Mouse (Mus musculus) retina, postnatal 7 days (tissue): ENCODE data around the gene Zbtb43.
A peak's percentile ranks its signal among the peaks of the same experiment; 100 is the strongest.

Experiments
- DNase-seq: peaks from one replicate; pipeline ENCODE4 v3.0.0-alpha.2; 2012; ENCODE audit warnings: low read depth, low spot score

Zbtb43 gene

GRCm38 (mm10) chr2:33468466-33469097 is at the start of gene Zbtb43:
Zbtb43 (minus strand) TSS chr2:33468559.
- peak; percentile 95 for DNase-seq

DNA sequence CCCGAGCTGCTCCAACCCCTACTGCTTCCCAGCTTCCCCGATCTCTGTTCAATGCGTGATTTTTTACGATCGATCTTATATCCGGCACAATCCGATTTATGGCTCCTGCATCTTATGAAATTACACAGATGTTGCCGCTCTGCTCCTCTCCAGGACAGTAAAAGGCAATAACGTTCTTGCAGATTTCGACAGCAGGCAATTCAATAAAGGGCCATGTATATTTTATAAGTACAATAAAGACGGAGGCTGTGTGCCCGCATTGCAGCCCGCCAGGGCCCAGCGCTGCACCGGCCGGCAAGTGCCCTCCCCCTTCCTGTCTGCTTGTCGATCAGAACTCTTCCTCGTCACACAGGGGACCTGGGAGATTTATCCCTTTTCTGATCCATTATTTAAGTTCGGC is 47.5 kb upstream of the Zbtb43 start:
- no peak for DNase-seq

- DNase-seq, result no peak
Observed at GRCm38 (mm10) chr2:33515431-33515830, 47.1 kb upstream of the Zbtb43 start.

DNA sequence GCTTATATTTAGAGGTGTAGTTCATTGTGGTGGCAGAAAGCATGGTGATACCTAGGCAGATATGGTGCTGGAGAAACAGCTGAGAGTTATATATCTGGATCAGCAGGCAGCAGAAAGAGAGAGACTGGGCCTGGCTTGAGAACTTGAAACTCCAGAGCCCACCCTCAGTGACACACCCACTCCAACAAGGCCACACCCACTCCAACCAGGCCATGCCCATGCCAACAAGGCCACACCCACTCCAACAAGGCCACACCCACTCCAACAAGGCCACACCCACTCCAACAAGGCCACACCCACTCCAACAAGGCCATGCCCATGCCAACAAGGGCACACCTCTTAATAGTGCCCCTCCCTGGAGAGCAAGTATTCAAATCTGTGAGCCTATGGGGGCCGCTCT is 42.4 kb upstream of the Zbtb43 start:
- no peak for DNase-seq

DNA sequence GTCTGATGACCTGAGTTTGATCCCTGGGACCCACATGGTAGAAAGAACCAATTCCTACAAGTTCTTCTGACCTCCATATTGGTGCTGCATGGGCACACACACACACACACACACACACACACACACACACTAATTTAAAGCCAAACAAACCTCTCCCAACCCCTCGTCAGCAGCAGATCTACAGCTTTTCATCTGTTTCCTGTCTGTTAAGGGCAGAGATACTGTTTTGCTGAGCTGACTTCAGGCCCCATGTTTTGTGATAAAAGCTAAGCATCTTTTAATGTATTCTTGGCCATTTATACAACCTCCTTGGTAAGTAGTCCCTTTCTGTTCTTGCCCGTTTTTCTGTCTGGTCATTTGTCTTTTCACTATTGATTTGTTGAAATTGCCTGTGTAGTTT is 34.2 kb upstream of the Zbtb43 start:
- DNase-seq, result no peak

DNA sequence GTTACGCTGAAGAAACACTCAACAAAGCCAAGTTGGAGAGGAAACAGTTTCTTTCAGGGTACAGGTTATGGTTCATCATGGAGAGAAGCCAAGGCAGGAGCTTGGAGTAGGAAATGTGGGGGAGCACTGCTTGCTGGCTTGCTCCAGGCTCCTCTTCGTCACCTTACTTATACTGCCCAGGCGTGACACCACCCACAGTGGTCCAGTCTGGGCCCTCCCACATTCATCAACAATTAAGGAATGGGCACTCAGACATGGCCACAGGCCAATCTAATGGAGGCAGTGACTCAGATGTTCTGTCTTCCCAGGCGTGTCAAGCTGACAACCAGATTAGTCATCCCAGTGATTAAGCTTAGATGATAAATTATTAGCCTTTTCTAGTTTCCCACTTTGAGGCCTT is 29.9 kb upstream of the Zbtb43 start:
- DNase-seq, result no peak

- no peak for DNase-seq
Observed at GRCm38 (mm10) chr2:33495654-33496053, 27.3 kb upstream of the Zbtb43 start.

DNA sequence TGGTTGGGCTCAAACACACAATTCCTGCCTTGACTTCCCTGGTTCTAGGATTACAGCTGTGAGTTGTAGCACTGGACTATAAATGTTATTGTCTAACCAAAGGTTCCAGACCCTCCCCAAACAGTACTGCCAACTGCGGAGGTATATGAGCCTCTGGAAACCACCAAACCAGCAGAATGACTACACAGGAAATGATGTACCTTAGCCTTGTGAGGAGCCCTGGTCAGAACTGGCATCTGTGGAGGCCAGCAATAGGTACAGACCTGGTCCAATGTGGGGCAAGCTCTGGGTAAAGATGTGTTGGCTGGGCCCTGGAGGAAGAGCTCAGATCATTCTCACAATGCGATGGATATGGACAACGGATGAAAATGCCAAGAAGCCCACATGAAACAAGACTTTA is 23.7 kb upstream of the Zbtb43 start:
- no peak for DNase-seq

GRCm38 (mm10) chr2:33489565-33489964 is 21.2 kb upstream of the Zbtb43 start:
- DNase-seq, result no peak

- no peak for DNase-seq
Observed at GRCm38 (mm10) chr2:33487332-33487731, 19.0 kb upstream of the Zbtb43 start.

DNA sequence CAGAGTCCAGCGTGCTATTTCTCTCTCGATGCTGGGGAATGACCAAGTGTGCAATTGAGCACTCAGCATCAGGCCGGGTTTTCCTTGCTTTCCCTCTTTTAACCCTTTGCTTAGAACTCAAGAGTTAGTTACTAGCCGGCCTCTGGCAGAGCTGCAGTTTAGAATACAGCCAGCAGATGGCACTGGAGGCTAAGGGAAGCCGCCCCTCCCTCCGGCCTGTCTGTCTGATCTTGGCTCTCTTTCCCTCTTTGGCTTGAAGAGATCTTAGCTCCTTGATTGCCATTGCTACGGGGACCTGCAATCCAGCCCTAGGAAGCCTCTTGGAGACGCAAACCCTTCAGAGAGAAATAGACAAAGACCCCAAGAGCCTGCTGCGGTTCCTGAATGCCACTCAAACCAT is 18.5 kb upstream of the Zbtb43 start:
- peak; percentile 55 for DNase-seq

- no peak for DNase-seq
Observed at GRCm38 (mm10) chr2:33477961-33478755, 9.8 kb upstream of the Zbtb43 start.

GRCm38 (mm10) chr2:33475961-33476360 is 7.6 kb upstream of the Zbtb43 start:
- no peak for DNase-seq

DNA sequence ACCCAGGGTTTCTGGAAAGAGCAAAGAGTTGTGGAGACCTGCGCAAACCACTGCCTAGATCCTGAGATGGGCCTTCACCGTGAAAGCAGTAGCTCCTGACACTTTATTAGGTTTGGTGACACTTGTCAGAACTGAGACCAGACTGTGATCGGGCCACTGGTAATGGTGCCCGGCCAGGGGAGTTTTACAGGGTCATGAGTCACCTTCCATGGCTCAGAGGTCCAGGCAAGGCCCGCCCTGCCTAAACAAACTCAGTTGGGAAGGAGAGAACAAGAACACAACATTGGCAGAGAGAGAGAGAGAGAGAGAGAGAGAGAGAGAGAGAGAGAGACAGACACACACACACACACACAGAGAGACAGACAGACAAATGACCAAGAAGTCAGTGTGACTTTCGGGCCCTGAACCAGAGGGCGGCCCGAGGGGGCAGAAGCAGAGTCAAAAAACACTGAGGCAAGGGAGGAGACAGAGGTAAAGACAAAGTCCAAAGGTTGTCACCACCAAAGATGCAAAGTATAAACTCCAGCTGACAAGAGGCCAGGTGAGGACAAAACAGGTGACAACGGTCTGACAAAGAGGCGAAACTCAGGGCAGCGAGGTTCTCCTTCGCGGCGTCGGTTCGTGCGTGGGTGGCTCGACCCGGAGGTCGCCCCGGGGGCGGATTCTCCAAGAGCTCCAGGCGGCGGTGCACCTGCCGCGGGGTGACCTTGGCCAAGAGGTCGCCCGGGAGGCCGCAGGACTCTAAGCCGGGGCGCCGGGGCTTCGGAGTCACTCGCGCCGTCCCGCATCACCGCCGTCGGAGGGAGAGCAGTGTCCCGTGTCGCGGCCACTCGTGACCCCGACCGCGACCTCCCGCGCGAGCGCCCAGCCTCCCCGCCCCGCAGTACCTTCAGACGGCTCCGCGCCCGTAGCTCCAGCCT is 553 bp downstream of the Zbtb43 start:
- DNase-seq, result no peak

GRCm38 (mm10) chr2:33465966-33466365 is 2.4 kb downstream of the Zbtb43 start:
- no peak for DNase-seq

DNA sequence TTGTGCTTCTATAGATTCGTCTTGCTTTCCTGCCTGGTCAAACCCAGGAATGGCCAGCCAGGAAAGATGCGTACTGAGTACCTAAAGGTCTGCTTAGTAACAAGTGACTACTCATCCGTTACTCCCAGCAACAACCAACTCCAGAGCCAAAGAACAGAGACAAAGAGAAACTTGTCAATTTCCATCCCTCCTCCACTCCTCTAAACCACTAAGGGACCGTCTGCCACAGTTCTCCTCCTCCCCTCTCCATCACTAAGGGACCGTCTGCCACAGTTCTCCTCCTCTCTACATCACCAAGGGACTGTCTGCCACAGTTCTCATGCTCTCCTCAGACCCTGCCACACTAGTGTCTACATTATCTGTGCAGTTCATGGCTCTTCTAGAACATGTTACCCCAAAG is 3.1 kb downstream of the Zbtb43 start:
- DNase-seq, result no peak

GRCm38 (mm10) chr2:33462066-33462465 is 6.3 kb downstream of the Zbtb43 start:
- no peak for DNase-seq

- no peak for DNase-seq
Observed at GRCm38 (mm10) chr2:33461066-33461465, 7.3 kb downstream of the Zbtb43 start.

DNA sequence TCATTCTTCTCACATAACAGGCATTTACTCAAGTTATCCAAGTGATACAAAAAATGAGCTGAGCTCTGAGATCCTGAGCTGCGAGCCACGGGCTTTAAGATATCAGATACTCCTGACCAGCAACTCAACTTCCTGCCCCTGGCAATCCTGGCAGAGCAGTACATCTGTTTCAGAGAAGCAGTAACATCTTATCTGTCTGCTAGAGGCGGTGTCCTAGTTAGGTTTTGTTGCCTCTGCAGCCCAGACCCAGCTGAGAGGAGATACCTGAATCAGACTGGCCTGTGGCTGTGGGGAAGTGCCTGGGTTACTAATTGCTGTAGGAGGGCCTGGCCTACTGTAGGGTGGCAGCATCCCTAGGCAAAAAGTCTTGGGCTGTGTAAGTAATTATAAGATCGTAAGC is 8.7 kb downstream of the Zbtb43 start:
- no peak for DNase-seq

DNA sequence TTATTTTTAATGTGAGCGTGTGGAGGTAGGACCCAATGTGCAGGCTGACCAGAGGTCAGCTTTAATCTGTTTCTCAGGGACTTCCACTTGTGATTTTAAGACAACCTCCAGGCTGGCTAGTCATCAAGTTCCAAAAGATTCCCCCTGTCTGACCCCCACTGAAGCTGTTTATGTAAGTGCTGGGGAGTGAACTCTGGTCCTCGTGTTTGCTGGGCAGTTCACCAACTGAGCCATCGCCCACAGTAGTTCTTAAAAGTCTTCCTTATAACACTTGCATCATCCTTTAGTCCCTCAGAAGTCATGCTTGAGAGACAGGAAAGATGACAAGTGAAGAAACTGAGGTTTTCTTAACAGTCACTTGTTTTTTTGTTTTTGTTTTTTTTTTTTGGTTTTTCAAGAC is 11.7 kb downstream of the Zbtb43 start:
- no peak for DNase-seq

GRCm38 (mm10) chr2:33456242-33456641 is 12.1 kb downstream of the Zbtb43 start:
- DNase-seq, result no peak

DNA sequence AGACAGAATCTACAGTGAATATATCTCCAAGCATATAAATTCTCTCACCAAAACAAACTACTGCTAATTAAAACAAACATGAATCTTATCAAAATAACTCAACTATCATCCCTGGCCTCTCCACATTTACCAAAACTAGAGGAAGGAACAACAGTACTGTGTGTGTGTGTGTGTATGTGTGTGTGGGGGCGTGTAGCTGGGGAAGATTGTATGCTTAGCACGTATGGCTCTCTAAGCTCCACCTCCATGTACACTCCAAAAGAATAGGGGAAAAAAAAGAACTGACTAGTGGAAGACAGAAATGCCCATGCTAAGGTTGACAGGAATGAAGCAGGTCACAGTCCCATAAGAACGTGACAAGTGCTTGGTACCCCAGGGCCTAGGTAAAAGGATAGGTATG is 13.0 kb downstream of the Zbtb43 start:
- no peak for DNase-seq
